Mouse (Mus musculus): ENCODE results near the gene Tomm20.

DNA sequence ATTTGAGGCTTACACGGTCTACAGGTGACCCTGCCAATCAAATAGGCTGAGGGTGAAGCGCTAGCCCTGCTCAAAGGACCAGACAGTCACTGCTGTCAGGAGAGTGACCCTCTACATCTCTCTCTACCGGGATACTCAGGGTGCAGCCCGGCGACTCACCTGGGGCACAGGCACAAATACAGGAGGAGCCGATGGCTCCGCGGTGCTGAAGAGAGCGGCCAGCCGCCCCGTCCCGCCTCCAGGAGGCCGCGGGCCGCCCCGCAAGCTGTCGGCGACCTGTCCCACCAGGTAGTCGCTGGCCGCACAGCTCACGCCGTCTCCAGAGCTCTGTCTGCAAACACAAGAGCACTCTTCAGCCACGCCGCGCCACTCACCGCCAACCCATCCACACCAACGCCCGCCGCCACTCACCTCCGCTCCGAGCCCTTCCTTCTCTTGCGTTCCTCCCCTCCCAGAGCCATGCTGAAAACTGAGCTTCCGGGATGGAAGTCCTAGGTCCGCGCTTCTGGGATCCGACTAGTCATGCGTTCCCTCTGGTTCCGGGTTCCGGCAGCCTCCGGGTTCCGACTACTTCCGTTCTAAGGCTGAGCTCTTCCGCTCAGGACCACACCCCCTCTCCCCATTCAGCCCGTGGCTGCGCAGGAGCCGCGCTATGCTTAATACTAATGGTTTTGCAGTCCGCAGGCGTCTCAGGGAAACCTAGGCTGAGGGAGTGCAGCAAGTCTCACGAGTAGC, 25.1 kb upstream of the Tomm20 start, which contains the start of gene Rbm34:
- TF ChIP-seq GATA1 (IDR thresholded peaks at IDR 0.05; ENCODE audit: low read length) (no peak), TAL1 (IDR thresholded peaks at IDR 0.05; ENCODE audit: low read length) (no peak)

Measured in erythroblast, embryonic 14.5 days (primary cell).